Mouse (Mus musculus) hindbrain, embryonic 10.5 days (tissue): Measurements from ENCODE around the gene Dpy19l1. TPM values are rescaled to one million over a fixed set of nuclear protein-coding genes. Genes with fewer than 3 reads are reported as not detected.

Source experiments
- DNase-seq: peaks from one replicate; pipeline ENCODE4 v3.0.0-alpha.2; 2017; ENCODE audit warnings: low spot score
- H3K27ac ChIP-seq: fragments of 300-500 bp; sonication (generic); 2 replicates; pipeline ENCODE4 v1.5.1; 2016; ENCODE audit warnings: mild to moderate bottlenecking, moderate library complexity
- H3K27me3 ChIP-seq: fragments of 300-500 bp; sonication (generic); 2 replicates; pipeline ENCODE4 v1.6.1; 2016; ENCODE audit warnings: mild to moderate bottlenecking; ENCODE audit not compliant: poor library complexity, insufficient read depth, severe bottlenecking
- H3K36me3 ChIP-seq: fragments of 300-500 bp; sonication (generic); 2 replicates; pipeline ENCODE4 v1.6.1; 2016; ENCODE audit warnings: mild to moderate bottlenecking, moderate library complexity
- H3K4me1 ChIP-seq: fragments of 300-500 bp; sonication (generic); replicated peaks from 2 replicates; pipeline ENCODE4 v1.6.1; 2016; ENCODE audit warnings: mild to moderate bottlenecking
- H3K4me3 ChIP-seq: fragments of 300-500 bp; sonication (generic); 2 replicates; pipeline ENCODE4 v1.5.1; 2016; ENCODE audit warnings: mild to moderate bottlenecking, moderate library complexity
- H3K9me3 ChIP-seq: fragments of 300-500 bp; sonication (generic); 2 replicates; pipeline ENCODE4 v1.6.1; 2016; ENCODE audit warnings: mild to moderate bottlenecking, moderate library complexity
- WGBS: fragments of 180-500 bp; shearing (Covaris S2); methylation state at CpG from one replicate; pipeline ENCODE4 v1.1.7; 2016; 5-methylcytosine and 5-hydroxymethylcytosine counted together
- polyA plus RNA-seq: library from polyadenylated mRNA; unstranded; fragments of >200 nt; fragmentation: Nextera tagmentation; extraction: Ambion mirVana; gene quantifications from 2 replicates; pipeline ENCODE4 v1.2.1, GENCODE M21; 2016

Gene Dpy19l1
- 4.9 and 9.2 TPM in 2 replicates for polyA plus RNA-seq

DNA sequence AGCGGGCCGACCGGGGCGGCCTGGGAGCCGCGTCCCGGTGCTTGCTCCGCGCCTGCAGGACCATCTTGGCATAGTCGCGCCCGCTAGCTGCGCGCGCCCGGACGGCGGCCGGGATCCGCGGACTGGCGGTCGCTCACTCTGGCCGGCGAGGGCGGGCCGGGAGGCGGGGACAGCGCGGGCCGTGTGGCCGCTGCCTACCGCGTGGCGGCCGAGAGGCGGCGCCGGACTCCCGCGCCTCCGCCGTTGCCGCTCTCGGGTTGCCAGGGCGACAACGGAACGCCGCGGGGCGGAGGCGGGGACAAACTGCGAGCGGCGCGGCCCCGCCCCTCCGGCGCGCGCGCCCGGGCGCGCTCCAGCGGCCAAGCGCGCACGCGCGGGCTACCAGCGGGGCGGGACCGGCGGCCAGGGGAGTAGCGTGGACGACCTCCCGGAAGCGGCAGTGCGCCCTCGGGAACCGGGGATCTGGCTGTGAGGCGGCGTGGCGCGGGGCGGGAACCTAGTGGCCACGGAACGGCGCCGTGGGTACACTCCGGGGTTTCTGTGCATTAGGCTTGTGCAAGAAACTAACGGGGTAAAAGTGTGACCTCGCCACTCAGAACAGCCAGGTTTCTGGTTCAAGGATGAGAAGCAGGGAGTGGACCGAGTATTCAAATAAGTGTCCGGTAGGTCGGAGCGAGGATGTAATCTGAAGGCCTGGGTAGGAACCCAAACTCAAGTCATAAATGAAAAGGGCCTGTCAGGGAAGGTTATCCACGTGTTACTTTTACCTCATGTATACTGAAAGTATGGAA is at the start of gene Dpy19l1:
Gene Dpy19l1, minus strand, starts transcription at position 74 of the 791 bp plus-strand sequence.
- Histone ChIP-seq H3K9me3 (no peaks in the 10 kb centered on the region), H3K4me1 (peaks cover 32% of the 10 kb centered on the region), H3K36me3 (no peaks in the 10 kb centered on the region), H3K27ac (peak within 1 kb of the TSS; percentile 95), H3K27me3 (no peaks in the 10 kb centered on the region), H3K4me3 (peak within 1 kb of the TSS; percentile 73)
- DNase-seq: peak; percentile 91
- WGBS: under 1% methylated on average over 99 of the region's 99 CpGs

DNA sequence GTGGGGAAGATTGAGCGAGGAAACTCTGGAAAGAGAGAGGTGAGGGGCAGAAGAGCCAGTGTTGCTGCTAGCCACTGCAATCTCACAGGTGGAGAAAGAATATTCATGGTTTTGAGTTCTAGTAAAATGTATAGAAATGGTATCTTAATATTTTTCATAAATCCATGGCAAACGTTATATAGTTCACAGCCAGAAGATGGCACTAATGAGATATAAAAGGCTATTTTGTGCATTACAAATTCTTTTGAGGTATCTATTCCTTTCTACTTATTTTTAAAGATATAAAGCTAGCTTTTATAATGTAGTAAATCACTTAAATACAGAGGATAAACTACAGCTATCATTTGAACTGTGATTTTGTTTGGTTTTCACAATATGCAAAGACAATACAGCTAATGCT is 35.2 kb upstream of the Dpy19l1 start:
- Histone ChIP-seq H3K27me3 (no peaks in the 10 kb centered on the region), H3K9me3 (no peaks in the 10 kb centered on the region), H3K4me3 (no peak overlapping the region), H3K36me3 (no peaks in the 10 kb centered on the region), H3K27ac (no peak overlapping the region), H3K4me1 (no peaks in the 10 kb centered on the region)
- WGBS: 49% methylated on average over 2 of the region's 2 CpGs
- DNase-seq: no peak

DNA sequence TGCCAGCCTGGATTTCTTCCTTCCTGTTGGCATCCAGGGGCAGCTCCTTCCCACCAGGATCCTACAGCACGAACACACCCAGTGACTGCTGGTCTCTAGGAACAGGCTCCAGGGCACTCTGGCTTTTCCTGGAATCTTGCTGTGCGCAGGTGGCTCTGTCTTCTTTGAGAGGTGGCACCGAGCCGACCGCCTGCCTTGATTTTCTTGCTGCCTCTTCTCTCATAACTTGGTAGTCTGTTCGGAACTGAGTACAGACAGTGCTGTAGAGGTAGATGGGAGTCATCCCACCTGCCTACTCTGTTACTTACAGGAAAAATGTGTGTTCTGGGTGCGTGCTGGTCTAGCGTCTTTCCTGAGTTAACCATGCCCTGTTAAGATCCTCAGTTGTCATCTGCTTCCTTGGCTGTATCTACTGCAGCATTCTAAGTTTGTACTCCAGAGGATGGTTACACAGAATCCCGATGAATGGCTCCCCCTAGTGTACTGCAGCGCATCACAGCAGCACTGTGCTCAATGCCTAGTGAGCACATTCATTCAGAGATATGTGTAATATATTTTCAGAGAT is 13.7 kb upstream of the Dpy19l1 start:
- peak; percentile 49 for DNase-seq
- Histone ChIP-seq H3K4me1 (no peaks in the 10 kb centered on the region), H3K36me3 (no peaks in the 10 kb centered on the region), H3K27me3 (no peaks in the 10 kb centered on the region), H3K9me3 (no peaks in the 10 kb centered on the region), H3K27ac (no peak overlapping the region), H3K4me3 (no peak overlapping the region)
- WGBS: 63% methylated on average over 10 of the region's 10 CpGs

DNA sequence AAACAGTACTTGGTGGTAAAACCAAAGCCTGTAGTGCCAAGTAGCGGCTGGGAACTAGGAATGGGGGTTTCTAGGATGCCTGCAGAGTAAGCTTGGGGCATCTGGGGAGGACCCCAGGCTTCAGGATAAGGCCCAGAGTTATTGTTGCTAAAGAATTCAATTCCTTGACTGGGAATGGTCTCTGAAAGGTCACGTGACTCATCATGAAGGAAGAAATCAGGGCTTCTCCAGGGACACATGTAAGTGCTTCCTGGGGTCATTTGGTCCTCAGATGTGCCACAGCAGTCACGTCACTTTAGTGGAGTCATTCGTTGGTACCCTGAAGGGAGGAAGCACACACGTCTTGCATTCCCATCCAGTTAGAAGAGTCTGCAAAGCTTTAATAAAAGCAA is 11.1 kb upstream of the Dpy19l1 start:
- Histone ChIP-seq H3K27me3 (no peaks in the 10 kb centered on the region), H3K4me3 (no peak overlapping the region), H3K36me3 (no peaks in the 10 kb centered on the region), H3K9me3 (no peaks in the 10 kb centered on the region), H3K27ac (no peak overlapping the region), H3K4me1 (no peaks in the 10 kb centered on the region)
- WGBS: 74% methylated on average over 5 of the region's 5 CpGs
- DNase-seq: no peak

DNA sequence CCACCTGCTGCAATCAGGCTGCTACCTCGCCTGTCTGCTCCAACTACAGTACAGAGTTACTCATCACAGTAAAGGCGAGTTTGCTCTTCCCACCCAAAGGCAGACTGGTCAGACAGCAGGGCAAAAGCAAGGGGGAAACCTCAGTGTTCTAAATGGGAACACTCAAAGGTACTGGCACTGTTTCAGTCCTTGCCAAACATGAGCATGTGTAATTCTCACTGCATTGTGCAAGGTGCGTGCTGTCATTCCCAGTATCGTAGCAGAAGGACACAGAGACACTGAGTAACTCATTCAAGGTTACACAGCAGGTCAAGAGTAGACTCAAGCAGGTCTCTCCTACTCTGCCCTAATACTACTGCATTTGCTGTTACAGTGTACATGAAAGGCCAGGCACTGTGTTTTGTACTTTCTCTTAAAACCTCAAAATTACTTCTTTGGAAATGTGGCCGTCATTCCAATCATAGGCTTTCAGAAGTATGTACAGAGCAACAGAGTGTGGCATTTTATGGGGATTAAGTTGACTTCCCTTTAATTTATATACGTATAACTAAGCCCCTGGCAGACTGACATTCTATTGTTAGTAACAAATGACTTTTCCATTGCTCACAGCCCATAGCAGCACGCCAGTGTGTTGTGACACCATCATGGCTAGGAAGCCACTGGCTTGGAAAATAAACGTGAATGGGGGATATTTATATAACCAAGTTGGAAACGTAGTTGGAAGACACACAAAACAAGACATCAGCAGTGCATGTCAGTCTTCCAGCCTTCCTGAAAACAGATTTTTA is 10.5 kb upstream of the Dpy19l1 start:
- Histone ChIP-seq H3K27ac (no peak overlapping the region), H3K4me3 (no peak overlapping the region), H3K36me3 (no peaks in the 10 kb centered on the region), H3K4me1 (no peaks in the 10 kb centered on the region), H3K9me3 (no peaks in the 10 kb centered on the region), H3K27me3 (no peaks in the 10 kb centered on the region)
- WGBS: 81% methylated on average over 9 of the region's 9 CpGs
- no peak for DNase-seq

DNA sequence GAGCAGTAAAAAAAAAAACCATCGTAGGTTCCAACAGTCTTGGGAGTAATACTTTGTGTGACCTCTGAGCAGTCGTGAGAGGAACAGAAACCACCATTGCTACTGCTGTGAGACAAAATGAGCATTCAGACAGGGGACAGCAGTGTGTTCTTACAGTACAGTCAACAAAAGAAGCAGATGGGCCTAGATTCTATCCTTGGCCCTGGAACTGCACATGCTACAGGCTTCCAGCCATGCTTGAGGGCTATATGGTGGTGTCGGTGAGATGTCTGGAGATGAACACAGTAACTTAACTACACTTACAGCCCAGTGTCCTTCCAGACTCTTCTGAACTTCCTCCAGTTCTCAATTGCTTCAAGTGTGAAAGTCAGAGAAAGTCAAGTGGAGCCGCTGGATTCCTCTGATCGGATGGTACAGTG is 9.2 kb upstream of the Dpy19l1 start:
- 94% methylated on average over 5 of the region's 5 CpGs for WGBS
- Histone ChIP-seq H3K4me1 (no peaks in the 10 kb centered on the region), H3K27me3 (no peaks in the 10 kb centered on the region), H3K9me3 (no peaks in the 10 kb centered on the region), H3K36me3 (no peaks in the 10 kb centered on the region), H3K4me3 (no peak overlapping the region), H3K27ac (no peak overlapping the region)
- no peak for DNase-seq

DNA sequence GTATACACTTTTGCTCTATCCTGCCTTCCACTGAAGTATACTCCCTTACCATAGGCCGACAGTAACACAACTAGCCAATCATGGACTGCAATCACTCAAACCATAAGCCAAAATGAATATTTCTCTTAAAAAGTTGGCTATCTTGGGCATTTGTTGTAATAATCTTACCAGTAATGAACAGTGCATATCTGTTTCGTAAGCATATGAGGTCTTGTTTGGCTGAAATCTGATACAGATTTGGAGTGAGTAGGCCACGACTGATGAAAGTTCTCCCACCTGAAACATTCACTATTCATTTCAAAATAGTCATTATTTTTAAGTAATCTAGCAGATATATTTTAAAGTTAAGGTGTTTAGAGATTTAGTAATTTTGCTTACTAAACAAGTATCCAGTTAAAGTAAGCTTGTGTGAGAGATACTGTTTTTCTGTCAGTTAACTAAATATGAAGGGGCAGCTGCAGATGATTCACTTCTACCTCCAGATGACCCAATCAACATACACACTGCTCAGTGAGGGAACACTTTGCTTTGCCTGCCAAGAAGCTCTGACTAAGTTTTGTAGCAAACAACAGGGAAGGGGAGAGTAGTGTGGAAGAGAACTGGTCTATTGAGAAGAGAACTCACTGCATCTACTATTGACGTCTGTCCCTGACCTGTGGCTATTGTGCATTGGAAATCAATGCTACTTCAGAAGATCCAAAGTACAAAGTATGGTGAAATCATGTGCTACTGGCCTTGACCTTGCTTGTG is 8.6 kb upstream of the Dpy19l1 start:
- Histone ChIP-seq H3K27ac (no peak overlapping the region), H3K9me3 (no peaks in the 10 kb centered on the region), H3K27me3 (no peaks in the 10 kb centered on the region), H3K4me3 (no peak overlapping the region), H3K4me1 (no peaks in the 10 kb centered on the region), H3K36me3 (no peaks in the 10 kb centered on the region)
- DNase-seq: no peak
- 91% methylated on average over 4 of the region's 4 CpGs for WGBS

DNA sequence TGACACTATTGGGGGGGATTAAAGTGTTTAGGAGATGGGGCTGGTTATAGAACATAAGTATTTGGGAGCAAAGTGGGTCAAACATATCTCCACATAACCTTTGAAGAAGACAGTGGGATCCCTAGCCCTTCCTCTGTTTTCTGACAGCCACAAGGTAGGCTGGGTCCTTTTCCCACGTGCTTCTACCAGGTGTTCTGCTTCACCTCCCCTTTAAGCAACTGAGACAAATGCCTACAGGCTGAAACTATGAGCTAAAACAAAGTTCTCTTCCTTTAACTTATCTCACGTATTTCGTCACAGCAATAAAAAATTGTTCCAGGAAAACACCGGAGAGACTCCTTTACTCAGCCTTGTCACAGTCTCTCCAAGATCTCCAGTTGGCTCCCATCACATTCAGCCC is 5.9 kb upstream of the Dpy19l1 start:
- Histone ChIP-seq H3K9me3 (no peaks in the 10 kb centered on the region), H3K4me1 (peaks cover 1% of the 10 kb centered on the region; the same call in 1 of the 2 replicates), H3K27me3 (no peaks in the 10 kb centered on the region), H3K36me3 (no peaks in the 10 kb centered on the region), H3K4me3 (no peak overlapping the region), H3K27ac (no peak overlapping the region)
- no peak for DNase-seq
- WGBS: 85% methylated on average over 4 of the region's 4 CpGs

DNA sequence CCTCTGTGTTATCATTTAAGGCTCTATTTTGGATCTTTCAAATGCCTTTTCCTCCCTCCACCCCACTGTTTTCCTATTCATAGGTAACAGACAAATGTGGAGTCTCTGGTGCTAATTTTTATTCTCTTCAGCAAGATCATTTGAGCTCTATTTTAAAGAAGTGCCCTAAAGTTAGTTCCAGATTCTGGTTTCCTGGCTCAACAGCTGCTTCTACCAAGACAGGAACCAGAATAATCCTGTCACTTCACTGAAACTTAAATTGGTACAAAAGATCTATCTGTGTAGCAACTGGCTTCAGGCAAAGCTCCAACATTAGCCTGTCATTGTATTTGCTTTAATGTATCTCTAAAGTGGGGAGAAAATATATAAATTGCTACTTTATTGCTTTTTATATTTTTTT is 3.6 kb upstream of the Dpy19l1 start:
- Histone ChIP-seq H3K27me3 (no peaks in the 10 kb centered on the region), H3K4me3 (no peak overlapping the region), H3K4me1 (peaks cover 12% of the 10 kb centered on the region), H3K36me3 (no peaks in the 10 kb centered on the region), H3K9me3 (no peaks in the 10 kb centered on the region), H3K27ac (no peak overlapping the region)
- DNase-seq: no peak

DNA sequence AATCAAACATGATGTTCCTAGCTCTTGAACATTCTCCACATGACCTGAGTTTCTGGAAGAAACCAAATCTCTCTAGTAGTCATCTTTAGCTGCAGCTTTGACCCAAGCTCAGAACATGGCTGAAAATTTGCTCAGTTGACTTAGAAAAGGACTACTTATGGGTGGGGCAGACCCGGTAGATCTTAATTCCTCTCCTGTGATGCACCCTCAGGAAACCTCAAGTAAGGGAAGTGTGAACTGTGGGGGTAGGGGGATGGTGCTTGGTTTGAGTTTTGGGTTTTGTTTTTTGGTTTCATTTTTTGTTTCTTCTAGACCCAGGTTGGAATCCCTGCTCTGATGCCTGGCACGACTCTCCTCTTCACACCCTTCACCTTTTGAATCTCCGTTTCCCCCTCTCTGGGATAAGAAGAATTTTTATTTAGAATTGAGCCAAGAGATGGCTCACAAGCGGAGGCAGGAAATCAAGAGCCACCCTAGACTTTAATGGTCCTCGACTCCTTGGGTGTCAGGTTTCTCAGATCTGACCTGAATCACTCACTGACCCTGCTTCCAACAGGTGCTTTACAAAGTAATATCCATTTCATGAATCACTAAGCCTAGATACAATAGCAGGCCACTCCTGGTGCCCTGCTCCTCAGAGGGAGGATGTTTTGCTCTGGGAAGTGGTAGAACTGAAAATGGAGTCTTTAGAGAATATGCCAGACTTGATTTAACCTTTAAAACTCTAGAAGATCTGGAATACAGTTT is 2.2 kb upstream of the Dpy19l1 start:
- no peak for DNase-seq
- Histone ChIP-seq H3K4me1 (peaks cover 25% of the 10 kb centered on the region), H3K36me3 (no peaks in the 10 kb centered on the region), H3K4me3 (no peak overlapping the region), H3K9me3 (no peaks in the 10 kb centered on the region), H3K27ac (no peak overlapping the region), H3K27me3 (no peaks in the 10 kb centered on the region)
- WGBS: 73% methylated on average over 5 of the region's 5 CpGs

DNA sequence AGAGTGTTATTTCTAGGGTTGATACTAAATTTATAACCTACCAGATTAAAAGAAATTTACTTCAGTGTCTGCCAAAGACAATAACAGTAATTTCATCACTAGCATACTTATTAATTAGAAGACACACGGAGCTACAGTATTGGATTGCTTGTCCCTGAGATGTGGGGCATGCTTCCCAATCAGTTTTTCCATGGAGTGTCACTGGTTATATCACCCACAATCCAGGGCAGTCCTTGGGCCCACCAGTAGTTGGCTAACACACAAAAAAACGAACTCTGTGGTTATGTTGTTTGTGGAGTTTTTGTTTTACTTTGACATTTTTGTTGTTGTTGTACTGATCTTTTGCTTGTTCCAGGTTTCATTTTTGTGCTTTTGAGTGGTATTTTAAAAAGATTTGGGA is 1.4 kb upstream of the Dpy19l1 start:
- Histone ChIP-seq H3K4me1 (peaks cover 32% of the 10 kb centered on the region), H3K4me3 (no peak overlapping the region), H3K36me3 (no peaks in the 10 kb centered on the region), H3K9me3 (no peaks in the 10 kb centered on the region), H3K27ac (no peak overlapping the region), H3K27me3 (no peaks in the 10 kb centered on the region)
- WGBS: 85% methylated on average over 2 of the region's 2 CpGs
- no peak for DNase-seq

DNA sequence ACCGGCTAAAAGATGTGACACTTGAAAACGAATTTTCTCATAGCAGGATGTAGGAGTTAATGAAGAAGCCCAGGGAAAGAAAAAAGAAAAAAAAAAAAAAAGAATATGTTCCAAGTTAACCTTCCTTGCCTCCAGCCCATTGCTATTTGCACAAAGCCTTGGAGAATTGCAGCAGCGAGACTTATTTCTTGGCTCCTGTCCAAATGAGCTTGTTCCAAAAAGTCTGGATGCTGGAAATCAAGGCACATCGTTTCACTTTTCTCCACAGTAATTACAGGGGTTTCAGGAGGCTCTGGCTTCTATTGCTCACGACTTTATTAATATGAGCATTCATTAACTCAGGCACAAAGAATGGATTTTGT is 899 bp upstream of the Dpy19l1 start:
- peak overlapping the region; percentile 95; the same call in 1 of the 2 replicates for H3K27ac ChIP-seq
- DNase-seq: no peak

More for the DNA sequence above, 899 bp upstream of the Dpy19l1 start:
- Histone ChIP-seq H3K9me3 (no peaks in the 10 kb centered on the region), H3K4me3 (peak overlapping the region; percentile 73), H3K4me1 (peaks cover 32% of the 10 kb centered on the region), H3K27me3 (no peaks in the 10 kb centered on the region), H3K36me3 (no peaks in the 10 kb centered on the region)
- 30% methylated on average over 5 of the region's 5 CpGs for WGBS
